Mouse (Mus musculus) hindbrain, embryonic 11.5 days (tissue): ENCODE measurements around the gene Sox5. TPM values are rescaled to one million over a fixed set of nuclear protein-coding genes. Genes with fewer than 3 reads are reported as not detected.
A peak's percentile ranks its signal among the peaks of the same experiment; 100 is the strongest.

Experiments used
- ATAC-seq: fragments of 200-750 bp; cut with Nextera tagmentation; 2 replicates; pipeline ENCODE4 v1.8.0; 2017; ENCODE audit warnings: mild to moderate bottlenecking, moderate TSS enrichment, moderate library complexity; ENCODE audit not compliant: low FRiP score
- DNase-seq: peaks from one replicate; pipeline ENCODE4 v3.0.0-alpha.2; 2015; ENCODE audit warnings: low spot score
- H3K27ac ChIP-seq: fragments of 300-500 bp; sonication (generic); 2 replicates; pipeline ENCODE4 v1.5.1; 2014; ENCODE audit warnings: mild to moderate bottlenecking, low read depth, low read length
- H3K27me3 ChIP-seq: fragments of 300-500 bp; sonication (generic); 2 replicates; pipeline ENCODE4 v1.6.1; 2014; ENCODE audit warnings: mild to moderate bottlenecking, low read length, moderate library complexity, mixed read lengths; ENCODE audit not compliant: control insufficient read depth, insufficient read depth
- H3K36me3 ChIP-seq: fragments of 300-500 bp; sonication (generic); 2 replicates; pipeline ENCODE4 v1.6.1; 2014; ENCODE audit warnings: mild to moderate bottlenecking, low read length, moderate library complexity, mixed read lengths; ENCODE audit not compliant: control insufficient read depth, insufficient read depth
- H3K4me1 ChIP-seq: fragments of 300-500 bp; sonication (generic); replicated peaks from 2 replicates; pipeline ENCODE4 v1.6.1; 2014; ENCODE audit warnings: low read length, mixed read lengths; ENCODE audit not compliant: control insufficient read depth, insufficient read depth
- H3K4me2 ChIP-seq: fragments of 300-500 bp; sonication (generic); replicated peaks from 2 replicates; pipeline ENCODE4 v1.6.1; 2014; ENCODE audit warnings: mild to moderate bottlenecking, low read depth, low read length
- H3K4me3 ChIP-seq: fragments of 300-500 bp; sonication (generic); 2 replicates; pipeline ENCODE4 v1.5.1; 2014; ENCODE audit warnings: low read depth, low read length
- H3K9ac ChIP-seq: fragments of 300-500 bp; sonication (generic); 2 replicates; pipeline ENCODE4 v1.6.1; 2014; ENCODE audit warnings: low read depth, low read length
- H3K9me3 ChIP-seq: fragments of 300-500 bp; sonication (generic); 2 replicates; pipeline ENCODE4 v1.6.1; 2016; ENCODE audit warnings: low read length; ENCODE audit not compliant: control insufficient read depth
- WGBS: fragments of 180-500 bp; shearing (Covaris S2); extraction: QIAGEN DNeasy Blood & Tissue Kit; methylation state at CpG from one replicate; pipeline ENCODE4 v1.1.7; 2014; 5-methylcytosine and 5-hydroxymethylcytosine counted together
- polyA plus RNA-seq: library from polyadenylated mRNA; unstranded; fragments of >200 nt; fragmentation: Nextera tagmentation; extraction: Ambion mirVana; gene quantifications from 2 replicates; pipeline ENCODE4 v1.2.1, GENCODE M21; 2014

The Sox5 gene
- polyA plus RNA-seq, 1 experiment from 2014 or later: 35.0 TPM

GRCm38 (mm10) chr6:144443681-144444080 lies 338.1 kb downstream of the Sox5 start:
- Histone ChIP-seq H3K4me1 (no peaks in the 10 kb centered on the region), H3K27ac (no peak overlapping the region), H3K27me3 (no peaks in the 10 kb centered on the region), H3K36me3 (no peaks in the 10 kb centered on the region), H3K9ac (no peak overlapping the region), H3K4me3 (no peak overlapping the region), H3K4me2 (no peak overlapping the region), H3K9me3 (no peaks in the 10 kb centered on the region)
- no peak for ATAC-seq
- WGBS: 33% methylated on average over 1 of the region's 1 CpGs
- no peak for DNase-seq

DNA sequence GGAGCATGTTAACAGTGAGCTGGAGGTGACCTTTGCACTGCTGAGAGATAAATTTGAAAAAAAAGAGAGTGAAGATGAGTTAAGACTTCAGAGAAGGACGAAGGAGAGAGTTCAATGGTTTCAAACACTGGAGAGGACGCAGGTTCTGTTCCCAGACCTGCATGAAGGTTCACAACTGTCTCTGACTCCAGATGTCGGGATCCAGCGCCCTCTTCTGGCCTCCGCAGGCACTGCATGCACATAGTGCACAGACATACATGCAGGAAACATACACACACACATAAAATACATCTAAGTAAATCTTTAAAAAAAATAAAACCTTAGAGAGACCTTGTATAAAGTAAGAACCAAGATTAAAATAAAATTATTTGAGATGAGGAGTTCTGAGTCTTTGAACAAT lies 352.5 kb downstream of the Sox5 start:
- no peak for DNase-seq
- Histone ChIP-seq H3K4me1 (no peaks in the 10 kb centered on the region), H3K27me3 (no peaks in the 10 kb centered on the region), H3K4me3 (no peak overlapping the region), H3K9ac (no peak overlapping the region), H3K4me2 (no peak overlapping the region), H3K9me3 (no peaks in the 10 kb centered on the region), H3K27ac (no peak overlapping the region), H3K36me3 (no peaks in the 10 kb centered on the region)
- WGBS: 81% methylated on average over 5 of the region's 5 CpGs
- no peak for ATAC-seq

GRCm38 (mm10) chr6:144408030-144408429 lies 373.7 kb downstream of the Sox5 start:
- H3K36me3 ChIP-seq: no peaks in the 10 kb centered on the region
- no peaks in the 10 kb centered on the region for H3K27me3 ChIP-seq
- no peak overlapping the region for H3K4me3 ChIP-seq
- no peak overlapping the region for H3K9ac ChIP-seq
- DNase-seq (no peak), ATAC-seq (no peak)
- H3K27ac ChIP-seq: no peak overlapping the region
- no peak overlapping the region for H3K4me2 ChIP-seq
- WGBS: 100% methylated on average over 3 of the region's 3 CpGs
- H3K9me3 ChIP-seq: no peaks in the 10 kb centered on the region
- no peaks in the 10 kb centered on the region for H3K4me1 ChIP-seq

GRCm38 (mm10) chr6:144398115-144398514 lies 383.7 kb downstream of the Sox5 start:
- Histone ChIP-seq H3K9me3 (no peaks in the 10 kb centered on the region), H3K27me3 (no peaks in the 10 kb centered on the region), H3K36me3 (no peaks in the 10 kb centered on the region), H3K4me3 (no peak overlapping the region), H3K4me2 (0 out of 2 replicates have a peak overlapping the region, but pooled peaks have one; percentile 6), H3K4me1 (no peaks in the 10 kb centered on the region), H3K27ac (no peak overlapping the region), H3K9ac (no peak overlapping the region)
- ATAC-seq: peak; percentile 51; the same call in 1 of the 2 replicates
- peak; percentile 46 for DNase-seq
- WGBS: 30% methylated on average over 10 of the region's 10 CpGs

DNA sequence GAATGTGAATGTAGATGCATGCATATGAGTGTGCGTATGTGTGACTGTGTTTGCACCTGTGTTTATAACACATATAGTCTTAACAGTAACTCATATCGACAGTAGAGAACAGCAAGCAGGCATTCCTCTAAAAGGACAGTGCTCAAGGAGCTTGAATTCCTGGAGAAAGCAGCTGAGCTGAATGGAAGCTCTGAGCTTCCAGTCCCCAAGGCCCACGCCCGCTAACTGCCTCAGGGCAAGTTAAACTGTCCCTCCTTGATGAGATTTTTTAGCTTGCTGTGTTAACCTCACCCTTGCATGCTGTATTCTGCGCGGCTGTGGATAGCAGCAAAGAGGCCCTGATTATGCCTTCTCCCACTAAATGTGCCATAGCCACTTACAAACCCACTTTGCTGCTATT lies 388.6 kb downstream of the Sox5 start:
- no peak overlapping the region for H3K4me3 ChIP-seq
- H3K36me3 ChIP-seq: no peaks in the 10 kb centered on the region
- ATAC-seq (no peak), DNase-seq (no peak)
- no peak overlapping the region for H3K27ac ChIP-seq
- H3K4me2 ChIP-seq: no peak overlapping the region
- H3K9ac ChIP-seq: no peak overlapping the region
- H3K27me3 ChIP-seq: no peaks in the 10 kb centered on the region
- 79% methylated on average over 6 of the region's 6 CpGs for WGBS
- H3K9me3 ChIP-seq: no peaks in the 10 kb centered on the region
- no peaks in the 10 kb centered on the region for H3K4me1 ChIP-seq

DNA sequence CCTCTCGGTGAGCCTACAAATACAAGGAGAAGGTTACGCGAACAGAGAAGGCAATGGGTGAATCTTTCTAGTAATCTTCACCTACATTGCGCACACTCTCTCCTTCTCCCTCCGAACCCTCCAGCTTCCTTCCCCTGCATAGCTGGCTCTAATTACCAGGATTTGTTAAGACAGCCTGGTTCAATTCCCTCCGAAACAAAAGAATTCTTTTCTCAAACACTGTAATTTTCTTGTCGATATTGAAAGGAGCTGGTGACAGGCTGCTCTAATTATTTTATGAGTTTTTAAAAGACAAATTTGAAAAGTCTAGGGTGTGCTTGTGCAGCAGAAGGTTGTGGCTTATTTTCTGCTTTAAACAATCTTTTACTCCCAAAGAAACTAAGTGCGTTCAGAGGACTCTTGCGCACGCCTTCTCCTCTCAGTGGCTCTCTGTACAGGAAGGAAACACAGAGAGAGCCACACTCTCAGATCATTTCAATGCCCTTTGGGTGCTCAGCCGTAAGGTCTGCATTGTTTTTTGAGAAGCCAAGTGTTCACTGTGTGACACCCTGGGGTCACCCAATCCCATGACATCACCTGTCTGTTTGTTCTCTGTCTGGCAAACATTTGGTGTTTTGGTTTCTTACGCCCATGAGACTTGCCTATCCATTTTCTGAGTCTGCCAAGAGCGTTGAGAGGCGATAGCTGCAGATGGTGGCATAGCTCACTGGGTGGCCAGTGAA lies 392.3 kb downstream of the Sox5 start:
- H3K9ac ChIP-seq: no peak overlapping the region
- no peaks in the 10 kb centered on the region for H3K36me3 ChIP-seq
- 79% methylated on average over 14 of the region's 14 CpGs for WGBS
- H3K27ac ChIP-seq: no peak overlapping the region
- H3K4me1 ChIP-seq: no peaks in the 10 kb centered on the region
- H3K4me3 ChIP-seq: no peak overlapping the region
- no peak for ATAC-seq
- no peaks in the 10 kb centered on the region for H3K9me3 ChIP-seq
- no peak overlapping the region for H3K4me2 ChIP-seq
- H3K27me3 ChIP-seq: no peaks in the 10 kb centered on the region
- no peak for DNase-seq

DNA sequence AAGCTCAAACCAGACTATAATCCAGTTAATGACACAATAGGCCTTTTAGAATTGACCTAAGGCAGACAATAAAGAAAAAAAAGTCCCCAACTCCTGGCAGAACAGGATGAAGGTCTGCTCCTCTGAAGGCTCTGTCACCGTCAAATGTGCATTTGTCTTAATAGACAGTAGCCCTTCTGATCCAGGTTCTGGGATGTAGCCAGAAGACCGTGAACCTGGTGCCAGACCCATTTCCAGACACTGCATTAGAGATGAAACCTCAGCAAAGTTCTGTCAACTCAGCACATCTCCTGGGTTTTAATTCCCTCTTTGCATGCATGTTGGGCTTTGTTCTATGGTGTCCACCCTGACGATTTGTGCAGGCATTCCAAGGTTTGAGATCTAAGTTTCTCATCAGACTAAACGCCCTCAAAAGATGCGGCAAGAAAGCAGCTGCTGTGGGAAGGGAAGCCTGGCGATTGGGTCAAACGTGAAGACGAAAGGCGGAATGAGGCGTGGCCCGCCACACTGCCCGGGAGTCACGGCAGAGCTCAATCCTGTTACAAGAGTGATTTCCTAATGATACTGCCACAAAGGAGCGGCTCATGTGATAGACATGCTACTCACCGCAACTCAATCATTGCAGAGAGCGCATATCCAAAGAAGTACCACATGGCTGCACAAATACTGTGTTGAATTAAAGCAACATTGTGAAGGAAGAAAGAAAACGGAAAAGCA lies 394.1 kb downstream of the Sox5 start:
- 69% methylated on average over 17 of the region's 17 CpGs for WGBS
- Histone ChIP-seq H3K27me3 (no peaks in the 10 kb centered on the region), H3K4me3 (no peak overlapping the region), H3K36me3 (no peaks in the 10 kb centered on the region), H3K9me3 (no peaks in the 10 kb centered on the region), H3K4me2 (no peak overlapping the region), H3K4me1 (no peaks in the 10 kb centered on the region), H3K9ac (no peak overlapping the region), H3K27ac (no peak overlapping the region)
- ATAC-seq: no peak
- DNase-seq: peak; percentile 32

- Histone ChIP-seq H3K36me3 (no peaks in the 10 kb centered on the region), H3K4me1 (no peaks in the 10 kb centered on the region), H3K9me3 (no peaks in the 10 kb centered on the region), H3K27ac (no peak overlapping the region), H3K4me2 (no peak overlapping the region), H3K9ac (no peak overlapping the region), H3K4me3 (no peak overlapping the region), H3K27me3 (no peaks in the 10 kb centered on the region)
- ATAC-seq: no peak
- no peak for DNase-seq
- whole genome bisulfite sequencing: 74% methylated on average over 6 of the region's 6 CpGs
These were observed 401.1 kb downstream of the Sox5 start for GRCm38 (mm10) chr6:144380641-144381040.

GRCm38 (mm10) chr6:144380171-144380570 lies 401.6 kb downstream of the Sox5 start:
- Histone ChIP-seq H3K36me3 (no peaks in the 10 kb centered on the region), H3K9ac (no peak overlapping the region), H3K27ac (no peak overlapping the region), H3K4me1 (no peaks in the 10 kb centered on the region), H3K27me3 (no peaks in the 10 kb centered on the region), H3K4me3 (no peak overlapping the region), H3K9me3 (no peaks in the 10 kb centered on the region), H3K4me2 (no peak overlapping the region)
- DNase-seq: no peak
- WGBS: 75% methylated on average over 15 of the region's 15 CpGs
- ATAC-seq: no peak
